Mouse (Mus musculus): ENCODE results near the gene Six1. TPM values are rescaled to one million over a fixed set of nuclear protein-coding genes. Genes with fewer than 3 reads are reported as not detected.

Gene Six1
- total RNA-seq, 2 experiments from 2014 or later = 0.19 to 0.54 TPM

GRCm38 (mm10) chr12:73049520-73050225, 4.0 kb downstream of the Six1 start:
- DNase-seq = no peak

DNA sequence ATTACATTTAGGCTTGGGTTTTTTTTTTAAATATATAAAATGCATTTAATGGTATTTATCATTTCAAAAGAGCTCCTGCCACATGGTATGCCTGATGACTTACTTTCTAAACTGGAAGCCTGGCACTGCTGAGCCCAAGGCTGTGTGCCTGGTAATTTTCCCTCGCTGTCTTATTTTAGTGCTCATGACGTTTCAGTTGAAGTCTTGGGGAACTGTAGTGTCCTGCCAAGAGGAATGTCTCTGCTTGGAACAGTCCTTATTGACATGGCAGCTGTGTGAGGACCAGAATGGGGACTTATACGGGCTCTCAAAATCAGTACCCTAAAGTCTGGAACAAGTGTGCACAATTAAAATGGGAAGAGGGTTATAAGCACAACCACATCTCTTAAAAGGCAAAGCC, 5.2 kb downstream of the Six1 start:
- no peak for DNase-seq

DNA sequence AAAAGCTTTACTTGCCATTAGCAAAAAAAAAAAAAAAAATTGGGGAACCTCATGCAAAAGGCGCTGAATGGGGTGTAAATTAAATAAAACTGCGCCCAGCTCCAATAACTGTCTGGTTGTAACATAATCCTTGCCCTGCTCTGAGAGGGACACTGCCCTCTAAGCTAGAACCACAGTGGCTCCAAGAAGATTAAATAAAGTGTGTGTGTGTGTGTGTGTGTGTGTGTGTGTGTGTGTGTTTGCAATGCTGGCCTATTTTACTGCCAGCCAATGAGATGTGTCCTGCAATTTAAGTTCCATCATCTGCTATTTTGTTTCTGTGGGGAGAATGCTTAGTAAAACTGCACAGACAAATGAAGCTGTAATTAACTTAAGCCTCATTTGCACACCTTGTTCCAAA, 6.1 kb downstream of the Six1 start:
- DNase-seq = no peak

- DNase-seq = peak; percentile 85
These were observed 7.0 kb downstream of the Six1 start for GRCm38 (mm10) chr12:73046607-73047180.

DNA sequence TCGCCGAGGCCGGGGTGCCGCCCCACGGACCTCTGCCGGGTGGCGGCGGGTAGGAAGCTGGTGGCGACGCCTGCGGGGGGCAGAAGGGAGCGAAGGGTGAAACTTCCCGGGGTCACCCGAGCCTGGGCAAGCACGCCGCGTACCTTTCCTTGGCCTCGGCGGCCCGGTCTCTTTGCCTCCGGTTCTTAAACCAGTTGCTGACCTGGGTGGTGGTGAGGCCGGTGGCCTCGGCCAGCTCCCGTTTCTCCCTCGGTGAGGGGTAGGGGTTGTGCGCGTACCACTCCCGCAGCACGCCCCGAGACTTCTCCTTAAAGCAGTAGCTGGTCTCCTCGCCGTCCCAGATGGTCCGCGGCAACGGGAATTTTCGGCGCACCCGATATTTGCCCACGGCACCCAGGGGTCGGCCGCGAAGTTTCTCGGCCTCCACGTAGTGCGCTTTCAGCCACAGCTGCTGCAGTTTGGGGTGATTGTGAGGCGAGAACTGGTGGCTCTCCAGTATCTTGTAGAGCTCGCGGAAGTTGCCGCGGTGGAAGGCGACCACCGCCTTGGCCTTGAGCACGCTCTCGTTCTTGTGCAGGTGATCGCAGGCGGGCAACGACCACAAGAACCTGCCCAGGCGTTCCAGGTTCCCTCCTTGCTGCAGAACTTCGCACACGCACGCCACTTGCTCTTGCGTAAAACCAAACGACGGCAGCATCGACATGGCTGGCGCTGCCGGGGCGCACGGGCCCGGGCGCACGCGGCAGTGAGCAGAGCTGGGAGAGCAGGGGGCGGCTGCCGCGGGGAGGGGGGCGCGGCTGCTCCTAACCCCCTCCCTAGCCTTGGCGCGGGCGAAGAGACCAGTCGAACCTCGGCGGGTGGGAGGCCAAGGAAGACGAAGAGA, 7.7 kb downstream of the Six1 start:
- peak; percentile 34 for DNase-seq

GRCm38 (mm10) chr12:73045046-73045723, 8.5 kb downstream of the Six1 start:
- peak; percentile 63 for DNase-seq

DNA sequence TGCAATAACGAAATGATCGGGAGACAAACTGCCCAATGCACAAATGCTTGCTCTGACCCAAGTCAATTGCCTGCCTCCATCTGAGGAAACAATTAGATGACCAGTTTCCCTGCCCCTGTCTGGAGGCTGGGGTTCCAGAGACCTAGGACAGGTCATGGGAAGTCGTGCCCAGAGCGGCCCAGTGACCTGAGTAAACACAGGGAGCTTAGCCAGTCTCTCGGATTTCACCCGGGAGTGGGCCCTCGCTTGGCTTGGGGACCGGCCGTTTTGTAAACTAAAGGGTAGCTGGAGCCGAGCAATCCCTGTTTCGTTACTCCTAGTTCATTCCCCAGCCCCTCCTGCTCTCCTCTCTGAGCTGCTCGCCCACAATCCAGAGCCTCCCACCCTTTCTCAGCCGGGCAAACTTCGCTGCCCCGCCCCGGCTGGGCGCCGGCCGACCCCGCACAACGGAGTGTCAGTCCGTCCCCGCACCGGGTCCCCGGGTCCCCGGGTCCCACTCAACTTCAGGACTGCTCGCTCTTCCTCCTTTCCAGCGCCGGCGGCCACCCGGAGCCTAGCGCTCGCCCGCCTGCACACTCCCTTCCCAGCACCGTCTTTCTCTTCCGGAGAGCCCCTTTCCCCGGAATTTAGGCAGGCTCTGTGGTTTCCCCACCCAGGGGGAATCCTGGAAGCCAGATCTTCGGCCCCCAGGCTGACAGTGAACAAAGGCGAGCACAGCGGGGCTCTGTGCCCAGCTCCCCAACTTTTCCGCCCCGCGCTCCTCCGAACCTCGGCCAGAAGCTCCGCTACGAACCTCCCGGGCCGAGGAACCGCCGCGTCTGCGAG, 9.3 kb downstream of the Six1 start:
- peak; percentile 47 for DNase-seq

GRCm38 (mm10) chr12:73043396-73044167, 10.1 kb downstream of the Six1 start:
- no peak for DNase-seq

DNA sequence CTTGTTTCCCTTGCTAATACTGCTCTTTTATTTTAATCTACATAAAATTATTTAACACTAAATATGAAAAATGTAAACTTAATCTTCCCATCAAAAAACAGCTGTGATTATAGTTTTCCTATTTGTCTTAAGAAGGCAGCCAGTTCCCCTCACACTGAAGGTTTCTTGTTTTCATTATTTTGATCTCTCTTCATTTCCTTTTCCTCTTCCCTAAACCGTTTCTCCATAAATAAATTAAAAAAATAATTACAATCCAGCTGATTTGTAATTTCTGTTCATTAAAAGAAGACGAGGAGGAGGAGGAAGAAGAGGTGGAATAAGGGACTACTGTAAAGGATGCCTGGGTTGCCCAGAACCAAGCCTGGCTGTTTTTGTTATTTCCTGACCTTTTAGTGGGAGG, 10.8 kb downstream of the Six1 start:
- DNase-seq = no peak

DNA sequence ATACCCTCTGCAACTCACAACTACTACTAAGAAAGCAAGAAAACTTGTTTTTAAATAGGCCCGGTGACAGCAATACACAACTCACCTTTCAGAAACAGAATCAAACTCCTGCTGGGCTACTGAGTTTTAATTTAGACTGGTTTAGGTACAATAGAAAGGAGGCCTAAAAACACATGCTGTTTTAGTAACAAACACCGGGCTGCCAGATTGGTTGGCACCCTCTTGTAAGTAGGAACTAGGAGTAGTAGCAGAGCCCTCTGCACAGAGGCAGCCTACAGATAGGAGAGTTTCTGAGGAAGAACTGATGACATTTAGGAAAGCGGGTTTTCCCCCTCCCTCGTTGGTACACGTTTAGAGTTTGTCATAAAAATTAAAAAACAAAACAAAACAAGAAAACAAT, 11.3 kb downstream of the Six1 start:
- DNase-seq = no peak

GRCm38 (mm10) chr12:73041256-73041630, 12.4 kb downstream of the Six1 start:
- DNase-seq = no peak

DNA sequence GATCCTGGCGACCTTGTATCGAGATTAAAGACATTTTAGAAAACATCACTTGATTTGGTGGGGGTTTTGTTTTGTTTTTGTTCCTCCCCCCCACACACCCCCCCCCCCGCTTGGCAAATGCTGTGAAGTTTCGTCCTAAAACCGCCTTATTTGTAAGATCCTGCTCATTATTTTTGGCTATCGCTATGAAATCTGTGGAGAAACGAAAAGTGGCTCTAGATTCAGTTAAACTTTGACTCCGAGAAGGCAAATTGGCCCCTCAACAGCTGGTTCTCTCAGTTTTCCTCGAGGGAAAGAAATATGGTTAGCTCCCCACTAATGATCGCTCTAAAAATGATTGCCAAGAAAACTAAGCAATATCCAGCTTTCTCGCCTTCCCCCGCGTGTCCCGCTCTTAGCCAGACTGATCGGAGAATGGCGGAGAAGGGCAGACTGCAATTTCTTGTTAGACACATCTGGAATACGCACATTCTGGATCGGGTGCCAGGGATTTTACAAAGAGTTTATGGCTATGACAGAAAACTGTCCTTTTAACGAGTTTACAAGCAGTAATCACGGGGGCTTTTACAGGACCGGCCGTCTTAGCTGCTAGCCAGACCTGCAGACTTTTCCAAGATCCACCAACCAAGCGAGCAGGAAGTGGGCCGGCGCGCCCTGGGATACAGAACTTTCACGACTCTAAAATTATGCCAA, 13.0 kb downstream of the Six1 start:
- DNase-seq = peak; percentile 20

GRCm38 (mm10) chr12:73039939-73040562, 13.6 kb downstream of the Six1 start:
- no peak for DNase-seq

DNA sequence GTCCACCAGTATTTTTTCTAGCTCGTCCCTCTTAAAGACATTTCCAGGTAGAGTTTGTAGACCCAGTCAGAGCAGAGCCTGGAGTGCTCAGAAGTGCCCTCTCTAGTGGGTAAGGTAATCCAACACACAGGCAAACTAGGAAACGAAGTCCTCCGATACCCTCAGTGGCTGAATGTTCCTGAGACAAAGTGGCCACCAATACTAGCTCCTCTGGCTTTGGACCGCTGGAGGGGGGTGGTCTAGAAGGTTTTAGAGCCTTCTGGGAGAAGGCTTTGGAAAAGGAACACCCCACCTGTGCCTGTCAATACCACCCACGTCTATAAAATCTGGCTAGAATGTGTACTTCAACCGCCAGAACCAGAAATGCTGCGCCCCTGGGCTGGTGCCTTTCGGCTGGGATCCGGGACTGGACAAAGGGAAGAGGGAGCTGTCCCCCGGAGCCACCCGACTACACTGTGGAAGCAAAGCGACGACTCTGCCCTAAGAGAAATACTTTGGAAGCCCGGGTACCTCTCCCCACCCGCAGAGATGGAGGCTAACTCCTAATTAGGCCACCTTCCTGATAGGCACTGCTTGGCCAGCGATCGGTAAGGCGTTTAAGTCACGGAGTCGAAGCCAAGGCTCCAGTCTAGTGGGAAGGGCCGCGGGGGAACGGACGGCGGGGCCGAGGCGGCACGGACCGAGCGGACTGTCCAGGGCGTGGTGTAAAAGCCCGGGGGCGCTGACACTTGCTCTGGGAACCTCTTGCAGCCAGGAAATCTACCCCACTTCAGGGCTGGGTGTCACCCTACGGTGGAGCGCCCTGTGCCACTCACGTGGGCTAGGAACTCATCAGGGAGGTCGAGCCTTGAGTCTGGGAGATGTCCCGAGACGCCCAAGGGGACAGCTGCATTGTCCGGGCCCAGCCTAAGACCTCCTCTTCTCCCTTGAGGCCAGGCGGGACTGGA, 14.4 kb downstream of the Six1 start:
- DNase-seq = no peak

DNA sequence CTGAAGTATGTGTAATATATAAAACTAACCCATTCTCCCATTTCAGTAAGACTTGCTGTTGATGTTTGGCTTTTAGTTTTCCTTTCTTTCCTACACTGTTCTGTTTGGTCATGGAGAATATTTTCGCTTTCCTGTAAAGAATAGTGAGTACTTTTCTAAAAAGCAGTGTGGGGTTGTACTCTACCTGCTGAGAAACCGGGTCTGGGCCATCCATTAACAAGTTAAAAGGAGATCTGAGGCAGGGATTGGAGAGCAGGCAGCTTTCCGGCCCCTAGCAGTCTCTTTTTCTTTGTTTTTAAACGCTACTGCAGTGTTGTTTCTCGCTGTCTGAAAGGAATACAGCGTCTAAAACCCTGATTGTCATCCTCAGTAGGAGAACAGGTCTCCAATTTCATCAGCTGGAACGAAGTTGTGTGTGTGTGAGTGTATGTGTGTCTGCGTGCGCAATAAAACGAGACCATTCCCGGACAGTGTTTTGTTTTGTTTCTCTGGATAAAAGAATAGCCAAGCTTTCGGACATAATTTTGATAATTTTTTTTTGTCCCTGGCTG, 15.2 kb downstream of the Six1 start:
- DNase-seq = no peak

DNA sequence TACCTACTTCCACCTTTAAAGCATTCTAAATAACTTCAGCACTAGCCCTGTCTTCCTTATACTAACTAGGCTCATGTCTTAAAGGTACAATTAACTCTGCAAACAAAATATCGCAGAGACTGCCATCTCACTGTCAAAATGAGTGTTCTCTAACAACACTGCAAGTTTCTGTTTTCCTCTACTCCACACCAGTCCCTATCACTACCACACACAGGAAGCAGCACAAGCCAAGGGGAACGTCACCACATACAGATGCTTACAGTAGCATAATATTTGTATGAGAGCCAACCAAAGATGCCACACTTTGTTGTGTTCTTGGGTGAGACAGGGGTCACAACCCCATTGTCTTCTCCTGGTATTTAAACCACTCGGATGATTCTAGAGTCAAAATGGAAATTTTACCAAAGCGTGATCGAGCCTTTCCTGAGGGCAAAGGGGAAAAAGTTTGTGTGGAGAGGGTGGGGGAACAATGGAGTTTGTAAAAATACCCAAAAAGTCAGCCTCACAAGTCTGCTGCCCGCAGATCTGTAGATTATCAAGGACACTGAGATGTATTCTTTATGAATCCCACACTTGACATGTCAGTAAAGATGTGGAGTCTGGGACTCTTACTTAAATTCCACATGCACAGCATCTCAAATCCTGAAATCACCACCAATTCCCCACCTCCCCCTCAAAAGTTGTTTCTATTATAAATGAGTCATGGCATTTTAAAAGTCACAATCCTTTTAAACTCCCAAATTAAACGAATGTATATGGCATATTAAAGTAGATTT, 16.1 kb downstream of the Six1 start:
- no peak for DNase-seq
